Mouse (Mus musculus): ENCODE measurements around the gene Gnptg. TPM values are rescaled to one million over a fixed set of nuclear protein-coding genes. Genes with fewer than 3 reads are reported as not detected.
"Not testable (repeated sequence)": the region's sequence is repeated elsewhere in the genome, so short reads cannot be mapped to it uniquely, and the experiment has no call there.

Gnptg gene
- polyA plus RNA-seq, 1 experiment = 75.1 TPM

- no peak for DNase-seq (ENCODE audit: low read depth)
- TF ChIP-seq CTCF (IDR thresholded peaks at IDR 0.05; ENCODE audit: borderline replicate concordance, extremely low read depth, insufficient read depth, insufficient read length) = no peak
- TF ChIP-seq POLR2A (IDR thresholded peaks at IDR 0.05; ENCODE audit: borderline replicate concordance, extremely low read depth, insufficient read depth, insufficient read length, poor library complexity, severe bottlenecking) = no peak
Observed at GRCm38 (mm10) chr17:25235635-25236034, 4.3 kb downstream of the Gnptg start.

GRCm38 (mm10) chr17:25231621-25232020 is 8.3 kb downstream of the Gnptg start:
- DNase-seq (ENCODE audit: low read depth) = not testable (repeated sequence)

DNA sequence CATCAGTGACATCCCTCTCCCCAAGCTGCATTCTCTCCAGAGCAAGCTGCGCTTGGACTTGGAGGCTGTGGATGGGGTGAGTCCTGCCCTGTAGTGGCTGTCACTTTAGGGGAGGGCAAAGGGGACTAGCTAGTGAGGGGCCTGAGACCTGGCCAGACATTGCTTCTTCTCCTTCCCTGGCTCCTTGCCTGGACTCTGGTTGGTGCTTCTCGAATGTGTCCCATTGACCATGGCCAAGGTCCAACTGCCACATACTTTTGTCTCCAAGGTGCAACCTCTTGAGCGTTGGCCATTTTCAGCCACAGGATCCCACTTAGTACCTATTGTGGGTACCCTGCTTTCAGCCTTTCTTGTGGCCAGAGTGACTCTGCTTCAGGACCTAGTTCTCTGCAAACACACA is 9.2 kb downstream of the Gnptg start:
- no peak for TF ChIP-seq POLR2A (IDR thresholded peaks at IDR 0.05; ENCODE audit: borderline replicate concordance, extremely low read depth, insufficient read depth, insufficient read length, poor library complexity, severe bottlenecking)
- no peak for TF ChIP-seq CTCF (IDR thresholded peaks at IDR 0.05; ENCODE audit: borderline replicate concordance, extremely low read depth, insufficient read depth, insufficient read length)
- no peak for DNase-seq (ENCODE audit: low read depth)

GRCm38 (mm10) chr17:25230014-25230655 is 9.8 kb downstream of the Gnptg start:
- DNase-seq (ENCODE audit: low read depth) = not testable (repeated sequence)

DNA sequence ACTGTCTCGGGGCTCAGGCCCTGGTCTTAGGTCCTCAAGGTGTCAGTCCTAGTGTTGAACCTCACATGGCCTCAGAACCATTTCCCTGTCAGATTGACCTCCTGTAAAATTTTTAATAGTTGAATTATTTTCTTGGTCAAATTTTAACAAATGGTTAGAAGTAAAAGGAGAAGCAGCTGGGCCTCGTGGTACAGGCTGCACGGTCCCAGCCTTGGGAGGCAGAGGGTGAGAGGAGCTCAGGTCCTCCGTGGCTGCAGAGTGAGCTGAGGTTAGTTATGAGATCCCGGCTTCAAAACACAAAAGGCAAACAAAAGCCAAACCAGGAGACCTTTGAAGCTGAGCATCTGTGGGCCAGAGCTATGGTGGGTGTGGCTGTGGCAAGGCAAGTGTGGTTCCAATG is 11.9 kb downstream of the Gnptg start:
- DNase-seq (ENCODE audit: low read depth) = no peak
- TF ChIP-seq POLR2A (IDR thresholded peaks at IDR 0.05; ENCODE audit: borderline replicate concordance, extremely low read depth, insufficient read depth, insufficient read length, poor library complexity, severe bottlenecking) = no peak

- no peak for DNase-seq (ENCODE audit: low read depth)
- TF ChIP-seq CTCF (IDR thresholded peaks at IDR 0.05; ENCODE audit: borderline replicate concordance, extremely low read depth, insufficient read depth, insufficient read length) (no peak), POLR2A (IDR thresholded peaks at IDR 0.05; ENCODE audit: borderline replicate concordance, extremely low read depth, insufficient read depth, insufficient read length, poor library complexity, severe bottlenecking) (no peak)
Observed at GRCm38 (mm10) chr17:25225659-25226058, 14.3 kb downstream of the Gnptg start.

DNA sequence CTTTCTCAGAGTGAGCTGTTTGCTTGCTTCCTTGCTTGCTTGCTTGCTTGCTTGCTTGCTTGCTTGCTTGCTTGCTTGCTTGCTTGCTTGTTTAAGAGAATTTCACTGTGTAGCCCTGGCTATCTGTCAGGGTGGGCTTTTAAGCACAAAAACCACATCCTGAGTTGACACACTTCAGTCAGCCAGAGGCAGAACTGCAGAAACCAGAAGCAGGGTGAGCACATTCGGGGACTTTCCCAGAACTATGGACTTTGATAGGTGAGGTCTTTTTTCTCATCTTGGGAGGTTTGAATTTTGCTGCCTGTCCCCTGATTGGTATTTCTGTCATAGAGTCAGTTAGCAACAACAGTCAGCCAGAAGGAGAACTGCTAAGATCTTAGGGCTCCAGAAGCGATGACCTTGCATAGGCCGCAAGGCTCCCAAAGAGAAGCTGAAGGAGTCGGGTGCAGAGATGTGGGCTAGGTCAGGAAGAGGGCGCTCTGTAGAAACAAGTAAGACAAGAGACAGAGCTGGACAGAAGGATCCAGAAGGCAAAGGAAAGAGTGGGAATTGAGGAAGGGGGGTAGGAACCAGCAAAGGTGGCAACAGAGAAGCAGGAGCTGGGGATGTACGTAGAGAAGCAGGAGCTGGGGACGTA is 15.2 kb downstream of the Gnptg start:
- TF ChIP-seq POLR2A (IDR thresholded peaks at IDR 0.05; ENCODE audit: borderline replicate concordance, extremely low read depth, insufficient read depth, insufficient read length, poor library complexity, severe bottlenecking) (no peak), CTCF (IDR thresholded peaks at IDR 0.05; ENCODE audit: borderline replicate concordance, extremely low read depth, insufficient read depth, insufficient read length) (no peak)
- no peak for DNase-seq (ENCODE audit: low read depth)

DNA sequence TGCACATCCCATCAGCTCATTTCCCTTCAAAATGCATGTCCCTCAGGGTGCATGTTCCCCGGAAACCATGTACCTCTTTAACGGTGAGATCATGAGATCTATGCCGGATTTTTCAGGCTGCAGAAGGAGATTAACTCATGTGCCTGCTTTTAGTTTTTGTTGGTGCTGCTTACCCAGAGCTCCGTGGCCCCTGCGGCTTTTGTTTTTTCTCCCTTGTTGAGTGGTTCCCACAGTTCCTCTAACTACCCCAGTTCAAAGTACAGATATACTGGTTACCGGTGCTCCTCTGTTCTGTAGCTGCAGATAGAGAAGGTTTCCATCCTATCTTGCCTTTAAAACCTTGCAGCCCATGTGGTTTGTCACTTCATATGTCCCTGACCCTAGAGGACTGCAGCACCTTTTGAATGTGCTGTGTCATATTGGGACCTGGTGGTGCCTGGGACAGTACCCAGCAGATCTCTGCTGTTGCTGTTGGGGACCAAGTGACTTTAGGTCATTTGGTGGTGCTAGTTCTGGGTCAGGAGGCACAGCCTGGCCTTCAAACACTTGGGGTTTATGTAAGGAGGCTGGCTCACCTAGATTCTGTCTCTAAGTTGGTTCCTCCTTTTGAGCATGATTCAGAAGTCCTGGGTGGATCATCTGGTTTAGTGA is 16.8 kb downstream of the Gnptg start:
- no peak for TF ChIP-seq CTCF (IDR thresholded peaks at IDR 0.05; ENCODE audit: borderline replicate concordance, extremely low read depth, insufficient read depth, insufficient read length)
- TF ChIP-seq POLR2A (IDR thresholded peaks at IDR 0.05; ENCODE audit: borderline replicate concordance, extremely low read depth, insufficient read depth, insufficient read length, poor library complexity, severe bottlenecking) = no peak
- no peak for DNase-seq (ENCODE audit: low read depth)

DNA sequence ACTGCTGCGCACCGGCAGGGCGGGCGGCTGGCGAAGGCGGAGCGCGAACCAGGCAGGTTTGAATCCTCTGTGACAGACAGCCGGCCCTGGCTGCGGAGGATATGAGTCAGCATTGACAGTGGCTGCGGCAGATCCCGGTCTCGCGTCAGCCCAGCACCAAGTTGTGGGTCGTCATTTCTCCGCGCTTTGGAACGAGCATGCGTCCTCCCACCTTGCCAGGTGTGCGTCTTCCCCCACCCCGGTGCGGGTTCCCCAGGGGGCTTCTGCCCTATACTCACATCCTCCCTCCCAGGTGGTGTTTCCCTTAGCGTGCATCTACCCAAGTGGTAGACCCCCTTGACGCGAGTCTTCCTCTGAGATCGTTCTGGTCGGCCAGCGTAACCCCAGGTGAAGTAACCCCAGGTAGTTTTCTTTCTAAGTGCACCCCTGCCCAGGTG is 17.4 kb downstream of the Gnptg start:
- DNase-seq (ENCODE audit: low read depth) = peak; percentile 6

GRCm38 (mm10) chr17:25221821-25222503 is 18.0 kb downstream of the Gnptg start:
- TF ChIP-seq POLR2A (IDR thresholded peaks at IDR 0.05; ENCODE audit: borderline replicate concordance, extremely low read depth, insufficient read depth, insufficient read length, poor library complexity, severe bottlenecking) (no peak), CTCF (IDR thresholded peaks at IDR 0.05; ENCODE audit: borderline replicate concordance, extremely low read depth, insufficient read depth, insufficient read length) (no peak)
- peak; percentile 62 for DNase-seq (ENCODE audit: low read depth)

GRCm38 (mm10) chr17:25220746-25221145 is 19.2 kb downstream of the Gnptg start:
- DNase-seq (ENCODE audit: low read depth) = no peak
- TF ChIP-seq POLR2A (IDR thresholded peaks at IDR 0.05; ENCODE audit: borderline replicate concordance, extremely low read depth, insufficient read depth, insufficient read length, poor library complexity, severe bottlenecking) (no peak), CTCF (IDR thresholded peaks at IDR 0.05; ENCODE audit: borderline replicate concordance, extremely low read depth, insufficient read depth, insufficient read length) (no peak)
